Mouse (Mus musculus): ENCODE results near the gene Efna1. TPM values are rescaled to one million over a fixed set of nuclear protein-coding genes. Genes with fewer than 3 reads are reported as not detected.

Gene Efna1
- polyA plus RNA-seq, 1 experiment from 2014 or later: 55.8 TPM

DNA sequence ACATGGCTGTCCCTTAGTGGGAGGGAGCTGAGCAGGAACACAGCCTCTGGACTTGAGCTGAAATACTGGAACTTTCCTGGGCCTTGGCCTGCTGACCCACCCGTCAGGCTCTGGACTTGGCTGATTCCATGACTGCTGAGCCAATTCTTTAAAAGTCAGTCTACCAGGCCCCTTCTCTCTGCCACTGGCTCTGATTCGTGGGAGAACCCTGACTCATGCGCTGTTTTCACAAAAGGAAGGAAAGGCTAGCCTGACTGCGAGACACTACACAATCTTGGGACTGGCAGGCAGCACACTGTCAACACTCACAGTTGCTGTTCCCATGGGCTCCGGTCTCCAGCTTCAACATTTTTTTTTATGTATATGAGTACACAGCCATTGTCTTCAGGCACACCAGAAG, 24.8 kb downstream of the Efna1 start:
- WGBS: 77% methylated on average over 5 of the region's 5 CpGs
- Histone ChIP-seq H3K4me1 (peaks cover 15% of the 10 kb centered on the region), H3K36me3 (no peaks in the 10 kb centered on the region), H3K9me3 (replicated peaks) (no peaks in the 10 kb centered on the region), H3K27me3 (no peaks in the 10 kb centered on the region), H3K9ac (no peak overlapping the region), H3K4me3 (replicated peaks) (no peak overlapping the region), H3K4me2 (replicated peaks) (no peak overlapping the region), H3K27ac (replicated peaks) (no peak overlapping the region)
- no peak for ATAC-seq (ENCODE audit: insufficient number of reproducible peaks, low FRiP score, low TSS enrichment, low read depth)

- 80% methylated on average over 5 of the region's 5 CpGs for WGBS
- Histone ChIP-seq H3K36me3 (no peaks in the 10 kb centered on the region), H3K4me3 (replicated peaks) (no peak overlapping the region), H3K9me3 (replicated peaks) (no peaks in the 10 kb centered on the region), H3K27me3 (no peaks in the 10 kb centered on the region), H3K4me2 (replicated peaks) (no peak overlapping the region), H3K27ac (replicated peaks) (no peak overlapping the region), H3K4me1 (peaks cover 25% of the 10 kb centered on the region), H3K9ac (no peak overlapping the region)
- no peak for ATAC-seq (ENCODE audit: insufficient number of reproducible peaks, low FRiP score, low TSS enrichment, low read depth)
Measured at GRCm38 (mm10) chr3:89254994-89255393, 25.9 kb downstream of the Efna1 start.

DNA sequence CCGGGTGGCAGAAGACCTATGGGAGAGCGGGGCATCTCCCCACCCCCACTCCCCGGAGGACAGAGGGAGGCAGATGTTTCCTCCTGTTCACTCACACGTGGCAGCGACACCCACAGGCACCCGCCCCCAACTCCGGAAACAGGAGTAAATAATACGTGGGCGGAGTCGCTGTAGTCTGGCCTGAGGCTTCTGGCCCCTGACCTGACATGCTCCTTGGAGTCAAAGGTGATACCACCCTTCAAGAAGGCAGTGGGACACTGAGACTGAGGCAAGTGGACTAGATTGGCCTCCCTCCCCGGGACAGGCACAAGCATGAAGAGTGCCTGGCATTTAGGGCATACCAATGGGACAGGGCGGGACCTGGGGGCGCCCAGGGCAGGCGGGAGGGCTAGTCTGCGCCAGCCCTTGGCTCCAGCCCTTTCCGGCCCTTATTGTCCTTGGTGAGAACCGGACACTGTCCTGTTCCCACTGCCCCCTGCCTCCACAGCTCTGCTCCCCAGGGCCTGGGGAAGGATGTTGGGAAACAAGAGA, 29.5 kb downstream of the Efna1 start:
- Histone ChIP-seq H3K36me3 (peaks cover 7% of the 10 kb centered on the region), H3K9ac (no peak overlapping the region), H3K4me2 (replicated peaks) (peak overlapping the region; percentile 33), H3K27ac (replicated peaks) (no peak overlapping the region), H3K27me3 (no peaks in the 10 kb centered on the region), H3K4me3 (replicated peaks) (no peak overlapping the region), H3K4me1 (peaks cover 28% of the 10 kb centered on the region), H3K9me3 (replicated peaks) (no peaks in the 10 kb centered on the region)
- no peak for ATAC-seq (ENCODE audit: insufficient number of reproducible peaks, low FRiP score, low TSS enrichment, low read depth)
- WGBS: 3% methylated on average over 17 of the region's 17 CpGs

- Histone ChIP-seq H3K9ac (no peak overlapping the region), H3K36me3 (peaks cover 7% of the 10 kb centered on the region), H3K27ac (replicated peaks) (0 out of 2 replicates have a peak overlapping the region, but pooled peaks have one; percentile 7), H3K4me1 (peaks cover 34% of the 10 kb centered on the region), H3K9me3 (replicated peaks) (no peaks in the 10 kb centered on the region), H3K27me3 (no peaks in the 10 kb centered on the region), H3K4me3 (replicated peaks) (no peak overlapping the region), H3K4me2 (replicated peaks) (no peak overlapping the region)
- WGBS: 13% methylated on average over 7 of the region's 7 CpGs
- no peak for ATAC-seq (ENCODE audit: insufficient number of reproducible peaks, low FRiP score, low TSS enrichment, low read depth)
Measured at GRCm38 (mm10) chr3:89250435-89251040, 30.4 kb downstream of the Efna1 start.

GRCm38 (mm10) chr3:89247466-89247865, 33.5 kb downstream of the Efna1 start:
- H3K4me3 ChIP-seq (replicated peaks): peak overlapping the region; percentile 75
- H3K9me3 ChIP-seq (replicated peaks): no peaks in the 10 kb centered on the region
- no peaks in the 10 kb centered on the region for H3K27me3 ChIP-seq
- H3K36me3 ChIP-seq: peaks cover 7% of the 10 kb centered on the region
- WGBS: 89% methylated on average over 4 of the region's 4 CpGs
- no peak overlapping the region for H3K27ac ChIP-seq (replicated peaks)
- H3K4me2 ChIP-seq (replicated peaks): peak overlapping the region; percentile 79
- no peak for ATAC-seq (ENCODE audit: insufficient number of reproducible peaks, low FRiP score, low TSS enrichment, low read depth)
- H3K9ac ChIP-seq: peak overlapping the region; percentile 79; the same call in 1 of the 2 replicates
- peaks cover 61% of the 10 kb centered on the region for H3K4me1 ChIP-seq

DNA sequence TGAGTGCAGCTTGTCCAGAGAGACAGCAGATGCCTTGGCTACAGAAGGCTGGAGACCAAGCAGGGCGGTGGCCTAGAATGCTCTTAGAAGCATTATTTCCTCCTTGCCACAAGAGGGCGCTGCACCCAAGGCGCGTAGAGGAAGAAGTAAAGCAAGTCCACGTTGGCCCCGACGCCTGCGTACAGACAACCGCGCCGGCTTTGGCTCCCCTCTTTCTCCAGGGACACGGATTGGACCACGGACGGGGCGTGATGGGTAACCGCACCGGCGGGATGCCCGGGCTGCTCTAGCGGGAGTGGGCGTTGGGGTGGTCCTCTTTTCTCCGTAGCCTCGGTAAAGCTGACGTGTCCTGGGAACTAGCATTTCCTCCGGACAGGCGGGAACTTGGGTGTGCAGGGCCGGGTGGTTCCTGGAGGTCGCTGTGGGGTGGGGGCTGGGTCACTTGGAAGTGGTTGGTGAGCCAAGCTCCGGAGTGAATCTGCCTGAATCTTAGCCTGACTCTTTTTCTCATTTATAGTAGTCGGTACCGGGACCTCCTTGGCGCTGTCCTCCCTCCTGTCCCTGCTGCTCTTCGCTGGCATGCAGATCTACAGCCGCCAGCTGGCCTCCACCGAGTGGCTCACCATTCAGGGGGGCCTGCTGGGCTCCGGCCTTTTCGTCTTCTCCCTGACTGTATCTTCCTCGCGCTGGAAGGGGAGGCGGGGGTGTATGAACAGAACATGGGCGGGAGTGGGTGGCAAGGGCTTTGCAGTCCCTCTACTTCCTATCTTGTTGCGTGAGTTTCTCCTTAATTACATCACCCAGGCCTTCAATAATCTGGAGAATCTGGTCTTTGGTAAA, 34.5 kb downstream of the Efna1 start, which contains the start of gene Trim46:
Trim46 (minus strand) TSS at position 49 of the 840 bp plus-strand sequence.
- under 1% methylated on average over 40 of the region's 42 CpGs for WGBS
- H3K27ac ChIP-seq (replicated peaks): peak within 1 kb of the TSS; percentile 79
- peaks cover 58% of the 10 kb centered on the region for H3K4me1 ChIP-seq

GRCm38 (mm10) chr3:89245688-89246171, 35.2 kb downstream of the Efna1 start, which contains the start of gene Krtcap2:
Krtcap2 (plus strand) TSS chr3:89245966.
- Histone ChIP-seq H3K9ac (peak within 1 kb of the TSS; percentile 79), H3K4me2 (replicated peaks) (peak within 1 kb of the TSS; percentile 79), H3K27ac (replicated peaks) (peak within 1 kb of the TSS; percentile 79), H3K4me1 (peaks cover 51% of the 10 kb centered on the region), H3K36me3 (peaks cover 16% of the 10 kb centered on the region), H3K4me3 (replicated peaks) (peak within 1 kb of the TSS; percentile 75), H3K27me3 (no peaks in the 10 kb centered on the region), H3K9me3 (replicated peaks) (no peaks in the 10 kb centered on the region)
- 4% methylated on average over 20 of the region's 20 CpGs for WGBS
- peak; percentile 34; the same call in 1 of the 2 replicates for ATAC-seq (ENCODE audit: insufficient number of reproducible peaks, low FRiP score, low TSS enrichment, low read depth)

More for the DNA sequence above, 34.5 kb downstream of the Efna1 start, which contains the start of gene Trim46:
- H3K4me3 ChIP-seq (replicated peaks): peak within 1 kb of the TSS; percentile 75
- H3K9me3 ChIP-seq (replicated peaks): no peaks in the 10 kb centered on the region
- H3K27me3 ChIP-seq: no peaks in the 10 kb centered on the region
- H3K4me2 ChIP-seq (replicated peaks): peak within 1 kb of the TSS; percentile 79
- ATAC-seq (ENCODE audit: insufficient number of reproducible peaks, low FRiP score, low TSS enrichment, low read depth): peak; percentile 71
- H3K36me3 ChIP-seq: peaks cover 14% of the 10 kb centered on the region
- H3K9ac ChIP-seq: peak within 1 kb of the TSS; percentile 79

- peaks cover 46% of the 10 kb centered on the region for H3K4me1 ChIP-seq
- peak overlapping the region; percentile 39 for H3K9ac ChIP-seq
- no peaks in the 10 kb centered on the region for H3K27me3 ChIP-seq
- H3K27ac ChIP-seq (replicated peaks): peak overlapping the region; percentile 79
- WGBS: 3% methylated on average over 16 of the region's 26 CpGs
- peak overlapping the region; percentile 75 for H3K4me3 ChIP-seq (replicated peaks)
- H3K4me2 ChIP-seq (replicated peaks): peak overlapping the region; percentile 79
- H3K36me3 ChIP-seq: peaks cover 16% of the 10 kb centered on the region
- no peak for ATAC-seq (ENCODE audit: insufficient number of reproducible peaks, low FRiP score, low TSS enrichment, low read depth)
- no peaks in the 10 kb centered on the region for H3K9me3 ChIP-seq (replicated peaks)
Measured at GRCm38 (mm10) chr3:89244982-89245687, 35.8 kb downstream of the Efna1 start.

DNA sequence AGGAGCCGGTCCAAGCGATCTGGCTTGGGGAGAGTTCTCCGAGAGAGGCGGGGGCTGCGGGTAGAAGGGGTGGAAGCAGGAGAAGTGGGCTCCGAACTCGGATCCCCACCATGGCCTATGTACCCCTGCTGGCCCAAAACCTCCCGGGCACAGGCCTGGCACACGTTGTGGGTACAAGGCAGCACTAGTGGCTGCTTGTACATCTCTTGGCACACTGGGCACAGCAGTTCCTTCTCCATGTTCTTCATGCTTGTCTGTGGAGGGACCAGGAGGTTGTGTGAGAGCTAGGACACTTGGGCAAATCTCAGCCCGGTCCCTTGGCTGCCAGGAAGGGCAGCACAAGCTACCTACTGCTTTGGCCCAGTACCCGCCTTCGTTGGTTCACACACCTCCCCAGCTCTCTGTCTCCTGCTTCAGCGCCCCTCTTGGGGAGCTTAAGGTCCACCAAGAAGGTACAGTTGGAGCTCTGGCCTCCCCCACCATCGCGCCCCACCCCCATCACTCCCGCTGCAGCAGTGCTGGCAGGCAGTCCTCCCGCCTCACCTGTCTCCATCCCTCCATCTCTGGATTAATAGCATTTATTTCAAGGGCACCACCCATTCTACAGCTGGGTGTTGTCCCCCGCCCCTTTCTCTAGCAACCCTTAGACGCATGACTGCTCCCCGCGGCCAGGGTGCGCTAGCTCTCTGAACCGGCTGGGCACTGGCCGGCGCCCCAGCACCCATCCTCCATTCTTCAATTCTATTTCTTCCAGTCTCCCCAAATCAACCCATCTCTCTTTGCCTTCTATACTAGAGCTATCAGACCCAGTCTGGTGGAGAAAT, 36.6 kb downstream of the Efna1 start:
- peaks cover 46% of the 10 kb centered on the region for H3K4me1 ChIP-seq
- peak overlapping the region; percentile 79 for H3K4me2 ChIP-seq (replicated peaks)
- H3K36me3 ChIP-seq: peaks cover 10% of the 10 kb centered on the region
- no peaks in the 10 kb centered on the region for H3K9me3 ChIP-seq (replicated peaks)
- H3K9ac ChIP-seq: peak overlapping the region; percentile 39
- no peak for ATAC-seq (ENCODE audit: insufficient number of reproducible peaks, low FRiP score, low TSS enrichment, low read depth)
- no peaks in the 10 kb centered on the region for H3K27me3 ChIP-seq
- 12% methylated on average over 25 of the region's 25 CpGs for WGBS
- peak overlapping the region; percentile 72 for H3K27ac ChIP-seq (replicated peaks)
- H3K4me3 ChIP-seq (replicated peaks): peak overlapping the region; percentile 75

- Histone ChIP-seq H3K9ac (peak overlapping the region; percentile 6; the same call in 1 of the 2 replicates), H3K27ac (replicated peaks) (0 out of 2 replicates have a peak overlapping the region, but pooled peaks have one; percentile 5)
- ATAC-seq (ENCODE audit: insufficient number of reproducible peaks, low FRiP score, low TSS enrichment, low read depth): peak; percentile 49
Measured at GRCm38 (mm10) chr3:89243609-89244008, 37.3 kb downstream of the Efna1 start.

More at GRCm38 (mm10) chr3:89243609-89244008, 37.3 kb downstream of the Efna1 start:
- Histone ChIP-seq H3K9me3 (replicated peaks) (no peaks in the 10 kb centered on the region), H3K36me3 (0 out of 2 replicates have a peak, but pooled peaks cover 9% of the 10 kb centered on the region), H3K4me1 (peaks cover 47% of the 10 kb centered on the region), H3K4me3 (replicated peaks) (peak overlapping the region; percentile 75), H3K4me2 (replicated peaks) (peak overlapping the region; percentile 79), H3K27me3 (no peaks in the 10 kb centered on the region)
- 10% methylated on average over 14 of the region's 14 CpGs for WGBS

Data from embryonic facial prominence, embryonic 15.5 days (tissue).